Mouse (Mus musculus) myocyte (in vitro differentiated cells): ENCODE data around the gene Syt13. TPM values are rescaled to one million over a fixed set of nuclear protein-coding genes. Genes with fewer than 3 reads are reported as not detected.

Source experiments
- H3K27me3 ChIP-seq: one replicate; pipeline ENCODE4 v1.6.1; 2011; ENCODE audit not compliant: control insufficient read depth, insufficient read depth, insufficient read length
- H3K36me3 ChIP-seq: one replicate; pipeline ENCODE4 v1.6.1; 2011; ENCODE audit not compliant: control insufficient read depth, insufficient read depth
- H3K4me2 ChIP-seq: one replicate; pipeline ENCODE4 v1.6.1; 2011; ENCODE audit warnings: low read depth, control low read depth
- H3K4me3 ChIP-seq: one replicate; pipeline ENCODE4 v1.5.1; 2011; ENCODE audit warnings: mild to moderate bottlenecking, control low read depth, moderate library complexity
- H3K79me2 ChIP-seq: one replicate; pipeline ENCODE4 v1.6.1; 2011; ENCODE audit not compliant: control insufficient read depth, insufficient read depth
- H3ac ChIP-seq: one replicate; pipeline ENCODE4 v1.6.1; 2011; ENCODE audit not compliant: control insufficient read depth, insufficient read length
- CEBPB ChIP-seq: IDR thresholded peaks from 2 replicates; pipeline ENCODE4 v1.6.1; 2011; ENCODE audit warnings: mild to moderate bottlenecking, moderate library complexity; ENCODE audit not compliant: poor library complexity, insufficient read depth, severe bottlenecking
- E2F4 ChIP-seq: IDR thresholded peaks from one replicate; pipeline ENCODE4 v1.6.1; 2011; ENCODE audit warnings: mild to moderate bottlenecking, control low read depth, moderate library complexity; ENCODE audit not compliant: insufficient read depth
- MAX ChIP-seq: IDR thresholded peaks from one replicate; pipeline ENCODE4 v1.6.1; 2011; ENCODE audit warnings: low read depth, mild to moderate bottlenecking, control low read depth
- MYOD1 ChIP-seq, 3 experiments: IDR thresholded peaks; one replicate each; pipeline ENCODE4 v1.6.1; 2011; ENCODE audit warnings: control low read depth in 2 of 3, low read depth in 2 of 3, mild to moderate bottlenecking in 2 of 3, moderate library complexity in 1 of 3; ENCODE audit not compliant: insufficient read length in 2 of 3, control insufficient read depth in 1 of 3
- MYOG ChIP-seq, 3 experiments: IDR thresholded peaks; one replicate each; pipeline ENCODE4 v1.6.1; 2011; ENCODE audit warnings: control low read depth in 2 of 3, low read depth in 2 of 3, mild to moderate bottlenecking in 2 of 3; ENCODE audit not compliant: insufficient read length in 2 of 3, control insufficient read depth in 1 of 3, insufficient read depth in 1 of 3
- POLR2A ChIP-seq: IDR thresholded peaks from one replicate; pipeline ENCODE4 v1.6.1; 2011; ENCODE audit warnings: low read depth, mild to moderate bottlenecking, control low read depth, moderate library complexity; ENCODE audit not compliant: insufficient read length
- POLR2AphosphoS2 ChIP-seq: IDR thresholded peaks from one replicate; pipeline ENCODE4 v1.6.1; 2011; ENCODE audit warnings: low read depth, control low read depth; ENCODE audit not compliant: insufficient read length
- REST ChIP-seq: IDR thresholded peaks from one replicate; pipeline ENCODE4 v1.6.1; 2011; ENCODE audit warnings: mild to moderate bottlenecking, control low read depth, moderate library complexity; ENCODE audit not compliant: insufficient read depth, insufficient read length
- SRF ChIP-seq: IDR thresholded peaks from one replicate; pipeline ENCODE4 v1.6.1; 2011; ENCODE audit warnings: low read depth; ENCODE audit not compliant: control insufficient read depth, insufficient read length
- TCF12 ChIP-seq: IDR thresholded peaks from one replicate; pipeline ENCODE4 v1.6.1; 2011; ENCODE audit warnings: mild to moderate bottlenecking, control low read depth; ENCODE audit not compliant: poor library complexity, insufficient read depth, severe bottlenecking
- TCF3 ChIP-seq: IDR thresholded peaks from one replicate; pipeline ENCODE4 v1.6.1; 2011; ENCODE audit warnings: low read depth, control low read depth; ENCODE audit not compliant: insufficient read length
- USF1 ChIP-seq: IDR thresholded peaks from one replicate; pipeline ENCODE4 v1.6.1; 2011; ENCODE audit warnings: low read depth, mild to moderate bottlenecking, control low read depth, moderate library complexity
- polyA plus RNA-seq: library from polyadenylated mRNA; unstranded; fragments of >200 nt; fragmentation: generic; extraction: Trizol; gene quantifications from one replicate; pipeline ENCODE4 v1.2.1, GENCODE M21; 2012; ENCODE audit warnings: missing spikeins

Gene Syt13
- polyA plus RNA-seq, 1 experiment, result 49.7 TPM

GRCm38 (mm10) chr2:92933379-92933778 is 18.5 kb downstream of the Syt13 start:
- TF ChIP-seq POLR2AphosphoS2, result no peak
- no peak for TF ChIP-seq E2F4
- no peak overlapping the region for H3ac ChIP-seq
- no peaks in the 10 kb centered on the region for H3K27me3 ChIP-seq
- H3K79me2 ChIP-seq, result peaks cover 3% of the 10 kb centered on the region
- no peak overlapping the region for H3K4me2 ChIP-seq
- peaks cover 14% of the 10 kb centered on the region for H3K36me3 ChIP-seq
- H3K4me3 ChIP-seq, result no peak overlapping the region

GRCm38 (mm10) chr2:92934312-92934982 is 19.5 kb downstream of the Syt13 start:
- H3ac ChIP-seq, result no peak overlapping the region
- H3K4me3 ChIP-seq, result no peak overlapping the region
- TF ChIP-seq POLR2A (no peak), E2F4 (no peak), CEBPB (no peak), TCF12 (no peak), SRF (no peak), USF1 (no peak), MAX (no peak), POLR2AphosphoS2 (no peak), TCF3 (no peak), MYOG (IDR thresholded peaks at IDR 0.05; ENCODE audit: control insufficient read depth in 1 of 3, insufficient read depth in 1 of 3, insufficient read length in 2 of 3, low read depth in 2 of 3) (no peak), REST (no peak)
- H3K36me3 ChIP-seq, result peaks cover 14% of the 10 kb centered on the region
- peaks cover 3% of the 10 kb centered on the region for H3K79me2 ChIP-seq
- no peak overlapping the region for H3K4me2 ChIP-seq
- H3K27me3 ChIP-seq, result no peaks in the 10 kb centered on the region

GRCm38 (mm10) chr2:92935483-92935882 is 20.6 kb downstream of the Syt13 start:
- TF ChIP-seq TCF3 (no peak), MAX (no peak), POLR2A (no peak), REST (no peak), E2F4 (no peak), CEBPB (no peak), POLR2AphosphoS2 (no peak), USF1 (no peak), TCF12 (no peak), SRF (no peak), MYOG (IDR thresholded peaks at IDR 0.05; ENCODE audit: control insufficient read depth in 1 of 3, insufficient read depth in 1 of 3, insufficient read length in 2 of 3, low read depth in 2 of 3) (no peak), MYOD1 (IDR thresholded peaks at IDR 0.05; ENCODE audit: control insufficient read depth in 1 of 3, insufficient read length in 2 of 3, low read depth in 2 of 3) (no peak)
- Histone ChIP-seq H3K4me2 (no peak overlapping the region), H3ac (no peak overlapping the region), H3K79me2 (peaks cover 3% of the 10 kb centered on the region), H3K27me3 (no peaks in the 10 kb centered on the region), H3K4me3 (no peak overlapping the region), H3K36me3 (peaks cover 14% of the 10 kb centered on the region)

- TF ChIP-seq TCF12 (no peak), CEBPB (peak; percentile 56; the same call in 1 of the 2 replicates)
- no peak overlapping the region for H3K4me3 ChIP-seq
- no peaks in the 10 kb centered on the region for H3K27me3 ChIP-seq
- no peak overlapping the region for H3ac ChIP-seq
- H3K79me2 ChIP-seq, result no peaks in the 10 kb centered on the region
- peaks cover under 1% of the 10 kb centered on the region for H3K36me3 ChIP-seq
- H3K4me2 ChIP-seq, result peak overlapping the region; percentile 60
These were observed 23.2 kb downstream of the Syt13 start for GRCm38 (mm10) chr2:92938063-92938462.

- Histone ChIP-seq H3K4me3 (no peak overlapping the region), H3K4me2 (peak overlapping the region; percentile 30), H3K36me3 (peaks cover 8% of the 10 kb centered on the region), H3K27me3 (no peaks in the 10 kb centered on the region), H3K79me2 (no peaks in the 10 kb centered on the region), H3ac (no peak overlapping the region)
- TF ChIP-seq SRF (no peak), TCF3 (no peak), CEBPB (no peak), E2F4 (no peak), REST (no peak), MYOD1 (IDR thresholded peaks at IDR 0.05; ENCODE audit: control insufficient read depth in 1 of 3, insufficient read length in 2 of 3, low read depth in 2 of 3) (peak in 1 of 3 experiments; percentile 43), MYOG (IDR thresholded peaks at IDR 0.05; ENCODE audit: control insufficient read depth in 1 of 3, insufficient read depth in 1 of 3, insufficient read length in 2 of 3, low read depth in 2 of 3) (peak in 1 of 3 experiments; percentile 17), USF1 (peak; percentile 57), POLR2A (no peak)
These were observed 23.9 kb downstream of the Syt13 start for GRCm38 (mm10) chr2:92938827-92939226.
